Mouse (Mus musculus) urinary bladder, adult 18-20 months (tissue): ENCODE data around the gene Ddx39.

ENCODE experiments used
- DNase-seq, 2 experiments: peaks; one replicate each; pipeline ENCODE4 v3.0.0; 2022; ENCODE audit warnings: low spot score in 2 of 2, mixed read lengths in 2 of 2

Ddx39 gene

GRCm38 (mm10) chr8:83767442-83767841 lies 52.5 kb downstream of the Ddx39 start:
- no peak for DNase-seq

- no peak for DNase-seq
These were observed 53.5 kb downstream of the Ddx39 start for GRCm38 (mm10) chr8:83768526-83768925.

- DNase-seq = no peak
These were observed 54.7 kb downstream of the Ddx39 start for GRCm38 (mm10) chr8:83769720-83770119.

- no peak for DNase-seq
These were observed 55.7 kb downstream of the Ddx39 start for GRCm38 (mm10) chr8:83770669-83771068.

- DNase-seq = no peak
These were observed 56.8 kb downstream of the Ddx39 start for GRCm38 (mm10) chr8:83771791-83772190.

- peak; percentile 31 to 38 for DNase-seq
These were observed 57.9 kb downstream of the Ddx39 start for GRCm38 (mm10) chr8:83772701-83773451.

- no peak for DNase-seq
These were observed 58.5 kb downstream of the Ddx39 start for GRCm38 (mm10) chr8:83773452-83773846.

- DNase-seq = no peak
These were observed 59.2 kb downstream of the Ddx39 start for GRCm38 (mm10) chr8:83774221-83774620.
